Mouse (Mus musculus) skeletal muscle tissue, adult 2 months (tissue): Measurements from ENCODE around the gene Igdcc3.
A peak's percentile ranks its signal among the peaks of the same experiment; 100 is the strongest.

Experiments
- DNase-seq: peaks from one replicate; pipeline ENCODE4 v3.0.0-alpha.2; 2012; ENCODE audit warnings: low read depth, low spot score

Gene Igdcc3

GRCm38 (mm10) chr9:65175939-65176871 lies 35.2 kb downstream of the Igdcc3 start:
- DNase-seq, result no peak

GRCm38 (mm10) chr9:65177497-65177896 lies 36.5 kb downstream of the Igdcc3 start:
- DNase-seq, result no peak

- DNase-seq, result no peak
Measured at GRCm38 (mm10) chr9:65177912-65178311, 36.9 kb downstream of the Igdcc3 start.

GRCm38 (mm10) chr9:65178336-65179213 lies 37.6 kb downstream of the Igdcc3 start:
- no peak for DNase-seq

DNA sequence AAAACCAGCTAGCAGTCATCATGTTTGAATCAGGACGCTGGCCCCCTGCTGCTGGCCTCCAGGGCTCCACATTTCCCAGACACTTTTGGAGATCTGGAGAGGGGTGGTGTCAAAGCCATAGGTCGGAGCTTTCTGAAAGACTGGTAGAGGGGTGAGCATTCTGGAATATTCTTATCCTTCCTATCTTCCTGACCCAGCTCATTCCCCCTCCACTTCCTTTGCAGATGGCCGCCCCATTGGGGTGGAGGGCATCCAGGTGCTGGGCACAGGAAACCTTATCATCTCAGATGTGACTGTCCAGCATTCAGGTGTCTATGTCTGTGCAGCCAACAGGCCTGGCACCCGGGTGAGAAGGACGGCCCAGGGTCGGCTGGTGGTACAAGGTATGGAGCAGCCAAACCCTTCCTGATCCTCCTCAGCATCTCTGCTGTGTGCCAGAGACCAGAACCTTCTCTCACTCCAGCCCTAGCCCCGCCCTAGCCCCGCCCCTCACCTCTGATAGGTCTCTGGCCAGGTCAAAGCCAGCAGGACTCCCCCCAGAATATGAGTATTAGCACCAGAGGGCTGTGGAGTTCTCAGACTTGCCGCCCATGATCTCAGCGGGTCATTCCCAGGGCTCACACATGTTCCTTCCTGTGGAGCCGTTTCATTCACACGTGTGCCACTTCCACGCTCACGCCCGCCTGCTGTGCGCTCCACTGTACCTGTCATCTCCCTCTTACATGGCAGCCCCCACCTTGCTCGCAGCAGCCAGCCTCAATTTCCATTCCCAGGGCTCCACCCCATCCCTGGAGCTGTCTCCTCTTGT lies 39.0 kb downstream of the Igdcc3 start:
- no peak for DNase-seq

DNA sequence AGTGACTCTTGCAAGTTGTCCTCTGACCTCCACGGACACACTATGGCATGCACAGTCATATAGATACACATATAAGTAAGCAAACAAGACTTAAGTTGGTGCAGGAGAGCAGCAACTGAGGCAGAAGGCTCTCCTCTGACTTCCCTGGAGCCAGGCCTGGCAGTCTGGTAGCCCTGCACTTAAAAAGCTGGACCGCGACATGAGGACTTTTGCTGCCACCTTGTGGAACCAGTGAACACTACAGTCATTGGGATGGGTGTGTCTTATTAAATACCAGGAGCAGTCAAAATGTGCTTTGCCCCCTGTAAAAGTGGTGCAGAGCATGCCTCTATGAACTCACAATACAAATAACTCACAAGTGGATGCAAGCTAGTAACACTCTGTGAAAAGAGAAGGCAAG lies 47.6 kb downstream of the Igdcc3 start:
- peak; percentile 84 for DNase-seq

GRCm38 (mm10) chr9:65190306-65190705 lies 49.3 kb downstream of the Igdcc3 start:
- no peak for DNase-seq

DNA sequence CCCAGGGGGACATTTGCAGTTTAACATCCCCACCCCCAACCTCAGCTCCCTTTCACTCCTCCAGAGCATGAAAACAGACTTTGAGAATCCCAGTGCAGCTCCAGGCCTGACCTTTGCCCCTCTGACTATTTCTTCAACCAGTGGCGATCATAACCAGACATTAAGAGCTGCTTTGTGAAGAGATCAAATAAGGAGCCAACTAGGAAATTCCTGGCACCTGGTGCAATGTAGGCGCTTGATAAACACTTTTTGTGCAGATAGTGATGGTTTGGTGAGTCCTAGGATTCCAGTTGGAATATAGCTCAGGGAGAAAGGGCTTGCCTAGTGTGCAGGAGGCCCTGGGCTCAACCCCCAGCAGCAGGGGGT lies 50.4 kb downstream of the Igdcc3 start:
- DNase-seq, result no peak

DNA sequence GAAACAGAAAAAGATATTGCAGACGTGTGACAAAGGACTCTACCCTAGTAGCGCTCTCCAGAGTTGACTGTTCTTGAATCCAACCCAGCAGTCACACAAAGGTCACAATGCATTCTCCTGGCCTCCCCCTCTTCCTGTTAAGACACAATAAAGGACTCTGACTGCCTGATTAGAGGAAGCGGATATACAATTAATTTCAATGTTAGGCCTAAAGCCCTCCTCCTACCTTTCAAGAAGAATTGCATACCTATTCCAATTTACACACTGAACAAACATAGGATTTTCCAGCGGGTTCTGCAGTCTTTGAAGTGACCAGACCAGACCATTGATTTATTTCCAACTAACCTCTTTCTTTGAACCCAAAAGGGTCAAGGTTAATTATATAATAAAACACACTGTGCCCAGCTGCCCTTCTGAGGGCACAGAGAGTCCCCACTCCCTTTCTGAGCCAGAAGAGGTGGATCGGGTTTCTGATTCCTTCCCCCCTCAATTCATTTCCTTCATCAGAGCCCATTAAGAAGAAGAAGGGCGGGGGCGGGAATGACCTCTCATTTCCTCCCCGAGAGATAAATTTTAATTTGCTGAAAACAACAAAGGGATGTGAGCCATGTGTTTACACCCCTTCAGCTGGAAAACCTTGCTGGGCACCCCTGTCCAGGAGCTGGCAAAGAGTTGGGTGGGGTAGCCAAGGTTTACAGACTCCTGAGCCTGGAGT lies 50.9 kb downstream of the Igdcc3 start:
- no peak for DNase-seq

DNA sequence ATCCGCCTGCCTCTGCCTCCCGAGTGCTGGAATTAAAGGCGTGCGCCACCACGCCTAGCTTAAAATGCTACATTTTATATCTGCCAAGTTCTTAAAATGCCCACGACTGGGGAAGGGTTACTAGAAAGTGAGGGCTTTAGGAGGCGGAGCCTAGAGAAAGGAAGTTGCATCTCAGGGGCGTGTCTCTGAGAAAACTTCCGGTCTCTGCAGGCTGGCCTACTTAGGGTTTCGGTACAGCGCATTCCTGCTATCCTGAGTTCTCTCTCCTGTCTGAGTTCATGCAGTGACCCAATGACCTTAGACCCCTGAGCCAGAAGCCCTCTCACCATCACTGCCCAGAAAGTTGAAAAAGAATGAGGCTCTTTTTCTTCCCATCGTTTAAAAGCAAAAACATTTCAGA lies 52.2 kb downstream of the Igdcc3 start:
- no peak for DNase-seq

DNA sequence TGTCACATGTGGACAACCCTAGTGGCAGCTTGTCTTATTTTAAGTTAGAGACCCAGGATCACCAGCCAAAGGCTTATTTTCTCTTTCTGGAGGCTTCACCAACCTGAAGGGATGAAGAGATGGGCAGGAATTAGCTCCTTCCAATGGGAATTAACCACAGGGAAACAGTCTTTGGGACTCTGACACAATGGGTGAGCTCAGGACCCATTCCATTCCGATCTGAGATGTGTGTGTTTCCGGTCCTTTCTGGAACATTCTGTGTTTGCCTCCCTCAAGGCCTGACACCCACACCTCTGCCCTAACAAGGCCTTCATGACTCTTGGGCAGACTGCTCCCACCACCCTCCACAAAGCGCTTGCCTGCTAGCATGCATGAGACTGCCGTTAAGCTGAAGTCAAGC lies 54.1 kb downstream of the Igdcc3 start, which contains the start of gene Parp16:
Parp16 (plus strand) TSS at position 301 of the 400 bp plus-strand sequence.
- DNase-seq, result no peak

DNA sequence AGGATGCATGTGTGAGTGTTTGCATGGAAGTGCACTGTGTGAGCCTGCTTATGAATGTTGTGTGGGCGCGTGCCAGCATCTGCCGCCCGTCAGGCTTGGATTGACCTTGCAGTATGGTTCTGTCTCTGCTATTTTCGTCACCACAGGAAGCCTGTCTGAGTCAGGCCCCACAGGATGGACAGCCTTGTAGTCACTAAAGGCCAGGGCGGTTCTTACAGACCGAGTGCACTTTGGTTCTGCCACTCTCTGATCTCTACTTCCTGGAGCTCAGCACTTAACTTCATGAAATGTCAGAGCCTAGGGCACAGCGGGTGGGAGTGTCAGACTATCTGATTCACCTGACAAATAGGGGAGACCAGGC lies 54.6 kb downstream of the Igdcc3 start:
- DNase-seq, result peak; percentile 62

DNA sequence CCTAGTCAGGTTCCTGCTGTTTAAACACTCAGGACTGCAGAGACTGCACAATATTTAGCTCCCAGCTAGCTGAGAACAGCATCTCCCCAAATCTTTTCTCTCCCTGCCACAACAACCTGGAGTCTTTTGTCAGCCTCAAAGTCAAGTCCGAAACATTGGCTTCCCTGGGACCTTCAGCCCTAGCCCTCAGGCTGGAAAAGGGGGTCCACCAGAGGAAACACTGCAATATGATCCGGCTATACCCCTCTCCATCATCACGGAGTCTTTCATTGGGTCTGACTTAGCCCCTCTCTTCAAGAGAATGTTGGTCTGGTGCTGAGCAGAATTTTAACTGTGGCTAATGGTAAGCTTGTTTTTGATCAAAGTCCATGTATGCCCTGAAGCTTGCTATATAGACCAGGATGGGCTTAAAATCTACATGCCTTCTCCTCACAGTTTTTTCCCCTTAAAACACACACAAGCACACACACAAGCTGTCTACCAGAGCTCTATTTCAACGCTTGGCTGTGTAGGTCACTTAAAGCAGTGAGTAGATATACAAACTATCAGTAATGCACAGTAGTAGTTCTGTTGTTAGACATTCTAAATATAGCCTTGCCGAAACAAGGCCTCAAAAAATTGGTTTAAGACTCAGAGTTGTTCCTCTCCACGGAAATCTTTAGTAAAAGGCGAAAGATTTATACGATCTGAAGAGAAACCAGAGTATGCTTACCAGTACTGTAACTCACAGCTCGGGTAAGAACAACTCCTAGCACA lies 55.2 kb downstream of the Igdcc3 start:
- peak; percentile 79 for DNase-seq

DNA sequence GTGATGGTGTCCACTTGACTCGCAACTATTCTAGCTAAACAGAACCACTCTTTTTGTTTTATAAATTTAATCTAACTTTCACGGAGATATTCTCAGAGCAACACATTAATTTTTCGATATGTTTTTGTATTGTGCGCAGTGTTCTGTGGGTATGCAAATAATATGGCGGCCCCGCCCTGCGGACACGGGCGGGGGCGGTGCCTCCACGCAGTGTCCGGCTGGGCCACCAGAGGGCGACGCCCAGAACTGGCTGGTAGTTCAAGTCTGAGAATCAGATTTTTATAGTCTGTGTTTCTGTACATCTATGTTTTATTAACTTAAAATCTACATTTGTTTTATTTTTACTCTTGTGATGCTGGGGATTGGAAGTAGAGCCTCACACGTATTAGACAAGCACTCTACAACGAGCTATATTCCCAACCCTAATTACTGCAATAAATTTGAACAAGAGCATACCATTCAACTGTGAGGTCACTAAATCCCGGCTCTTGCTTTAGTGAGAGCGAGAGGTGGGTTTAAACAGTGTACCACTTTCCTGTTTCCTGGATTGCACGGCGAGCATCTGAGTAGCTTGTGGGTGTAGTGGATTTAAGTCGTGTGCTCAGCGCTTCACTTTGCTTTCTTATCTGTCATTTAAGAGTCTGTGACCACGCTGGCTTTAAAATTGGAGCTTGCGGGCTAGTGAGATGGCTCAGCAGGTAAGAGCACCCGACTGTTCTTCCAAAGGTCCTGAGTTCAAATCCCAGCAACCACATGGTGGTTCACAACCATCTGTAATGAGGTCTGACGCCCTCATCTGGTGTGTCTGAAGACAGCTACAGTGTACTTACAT lies 56.0 kb downstream of the Igdcc3 start:
- DNase-seq, result peak; percentile 92

DNA sequence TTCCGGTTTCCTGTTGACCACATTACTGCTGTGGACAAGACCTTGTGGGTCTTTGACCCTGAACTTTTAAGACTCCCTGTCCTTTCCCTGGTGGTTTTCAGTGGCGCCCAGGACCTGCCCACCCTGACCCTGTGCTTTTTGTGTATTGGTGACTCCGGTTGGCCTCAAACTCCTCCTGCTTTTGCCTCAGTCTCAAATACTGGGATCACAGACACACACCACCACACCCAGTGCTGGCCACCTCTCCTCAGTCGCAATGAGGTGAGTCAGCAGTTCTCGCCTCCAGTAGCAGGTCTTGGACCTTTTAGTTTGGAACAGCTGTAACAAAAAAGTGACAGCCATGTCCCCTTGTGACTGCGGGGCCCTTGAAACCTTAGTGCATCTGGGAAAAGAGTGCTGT lies 56.8 kb downstream of the Igdcc3 start:
- DNase-seq, result peak; percentile 48

- DNase-seq, result no peak
Measured at GRCm38 (mm10) chr9:65199723-65200122, 58.7 kb downstream of the Igdcc3 start.

GRCm38 (mm10) chr9:65200606-65201005 lies 59.6 kb downstream of the Igdcc3 start:
- peak; percentile 83 for DNase-seq

- peak; percentile 48 for DNase-seq
Measured at GRCm38 (mm10) chr9:65201021-65201380, 60.0 kb downstream of the Igdcc3 start.

- DNase-seq, result peak; percentile 94
Measured at GRCm38 (mm10) chr9:65201381-65202164, 60.6 kb downstream of the Igdcc3 start.
